Mouse (Mus musculus) limb, embryonic 10.5 days (tissue): ENCODE data around the gene Znhit6. TPM values are rescaled to one million over a fixed set of nuclear protein-coding genes. Genes with fewer than 3 reads are reported as not detected.

Source experiments
- DNase-seq: peaks from one replicate; pipeline ENCODE4 v3.0.0-alpha.2; 2017; ENCODE audit warnings: low spot score
- H3K27ac ChIP-seq: fragments of 300-500 bp; sonication (generic); 2 replicates; pipeline ENCODE4 v1.5.1; 2016; ENCODE audit warnings: mild to moderate bottlenecking
- H3K27me3 ChIP-seq: fragments of 300-500 bp; sonication (generic); 2 replicates; pipeline ENCODE4 v1.6.1; 2016; ENCODE audit warnings: low read depth, mild to moderate bottlenecking; ENCODE audit not compliant: poor library complexity, severe bottlenecking
- H3K36me3 ChIP-seq: fragments of 300-500 bp; sonication (generic); 2 replicates; pipeline ENCODE4 v1.6.1; 2016; ENCODE audit warnings: mild to moderate bottlenecking, moderate library complexity
- H3K4me1 ChIP-seq: fragments of 300-500 bp; sonication (generic); 2 replicates; pipeline ENCODE4 v1.6.1; 2016
- H3K4me3 ChIP-seq: fragments of 300-500 bp; sonication (generic); 2 replicates; pipeline ENCODE4 v1.5.1; 2016; ENCODE audit warnings: mild to moderate bottlenecking, moderate library complexity
- H3K9me3 ChIP-seq: fragments of 300-500 bp; sonication (generic); replicated peaks from 2 replicates; pipeline ENCODE4 v1.6.1; 2016; ENCODE audit warnings: mild to moderate bottlenecking
- WGBS: fragments of 180-500 bp; shearing (Covaris S2); methylation state at CpG from one replicate; pipeline ENCODE4 v1.1.7; 2016; 5-methylcytosine and 5-hydroxymethylcytosine counted together
- polyA plus RNA-seq: library from polyadenylated mRNA; unstranded; fragments of >200 nt; fragmentation: Nextera tagmentation; extraction: Ambion mirVana; gene quantifications from 2 replicates; pipeline ENCODE4 v1.2.1, GENCODE M21; 2016

The Znhit6 gene
- polyA plus RNA-seq: 43.9 and 44.0 TPM in 2 replicates

- H3K27ac ChIP-seq: peak within 1 kb of the TSS; percentile 82
- H3K4me3 ChIP-seq: peak within 1 kb of the TSS; percentile 84
- H3K27me3 ChIP-seq: no peaks in the 10 kb centered on the region
- peaks cover 34% of the 10 kb centered on the region for H3K36me3 ChIP-seq
- peak; percentile 96 for DNase-seq
- peaks cover 13% of the 10 kb centered on the region for H3K4me1 ChIP-seq
- WGBS: 5% methylated on average over 37 of the region's 37 CpGs
- H3K9me3 ChIP-seq: no peaks in the 10 kb centered on the region
Observed at GRCm38 (mm10) chr3:145575743-145576481, at the start of gene Znhit6. Gene Znhit6, plus strand, starts transcription at chr3:145576205.

- Histone ChIP-seq H3K4me1 (no peaks in the 10 kb centered on the region), H3K27ac (no peak overlapping the region)
- WGBS: 96% methylated on average over 1 of the region's 1 CpGs
Observed at GRCm38 (mm10) chr3:145537870-145538269, 38.1 kb upstream of the Znhit6 start.

GRCm38 (mm10) chr3:145548441-145549415 lies 27.3 kb upstream of the Znhit6 start:
- Histone ChIP-seq H3K27me3 (no peaks in the 10 kb centered on the region), H3K9me3 (no peaks in the 10 kb centered on the region), H3K36me3 (no peaks in the 10 kb centered on the region), H3K4me3 (no peak overlapping the region), H3K27ac (no peak overlapping the region), H3K4me1 (no peaks in the 10 kb centered on the region; the same call in 1 of the 2 replicates)
- 86% methylated on average over 10 of the region's 10 CpGs for WGBS
- no peak for DNase-seq

More at GRCm38 (mm10) chr3:145537870-145538269, 38.1 kb upstream of the Znhit6 start:
- Histone ChIP-seq H3K27me3 (no peaks in the 10 kb centered on the region), H3K36me3 (no peaks in the 10 kb centered on the region), H3K9me3 (no peaks in the 10 kb centered on the region), H3K4me3 (no peak overlapping the region)
- DNase-seq: no peak

- H3K4me3 ChIP-seq: no peak overlapping the region
- H3K36me3 ChIP-seq: no peaks in the 10 kb centered on the region
- no peak for DNase-seq
- WGBS: 74% methylated on average over 3 of the region's 3 CpGs
- no peaks in the 10 kb centered on the region; the same call in 1 of the 2 replicates for H3K4me1 ChIP-seq
- no peak overlapping the region for H3K27ac ChIP-seq
- H3K27me3 ChIP-seq: no peaks in the 10 kb centered on the region
- no peaks in the 10 kb centered on the region for H3K9me3 ChIP-seq
Observed at GRCm38 (mm10) chr3:145550216-145550615, 25.8 kb upstream of the Znhit6 start.

GRCm38 (mm10) chr3:145554388-145554787 lies 21.6 kb upstream of the Znhit6 start:
- Histone ChIP-seq H3K9me3 (no peaks in the 10 kb centered on the region), H3K4me1 (peaks cover 12% of the 10 kb centered on the region), H3K27ac (no peak overlapping the region), H3K27me3 (no peaks in the 10 kb centered on the region), H3K4me3 (no peak overlapping the region), H3K36me3 (no peaks in the 10 kb centered on the region)
- WGBS: 80% methylated on average over 2 of the region's 2 CpGs
- DNase-seq: no peak

- no peaks in the 10 kb centered on the region for H3K36me3 ChIP-seq
Observed at GRCm38 (mm10) chr3:145556206-145556605, 19.8 kb upstream of the Znhit6 start.

GRCm38 (mm10) chr3:145559675-145560074 lies 16.3 kb upstream of the Znhit6 start:
- no peak for DNase-seq
- no peaks in the 10 kb centered on the region for H3K9me3 ChIP-seq

More at GRCm38 (mm10) chr3:145556206-145556605, 19.8 kb upstream of the Znhit6 start:
- Histone ChIP-seq H3K27me3 (no peaks in the 10 kb centered on the region), H3K9me3 (no peaks in the 10 kb centered on the region), H3K27ac (no peak overlapping the region), H3K4me3 (no peak overlapping the region), H3K4me1 (peaks cover 12% of the 10 kb centered on the region)
- DNase-seq: no peak
- WGBS: 94% methylated on average over 10 of the region's 10 CpGs

GRCm38 (mm10) chr3:145560117-145560516 lies 15.9 kb upstream of the Znhit6 start:
- Histone ChIP-seq H3K36me3 (no peaks in the 10 kb centered on the region), H3K4me3 (no peak overlapping the region), H3K27me3 (no peaks in the 10 kb centered on the region), H3K9me3 (no peaks in the 10 kb centered on the region), H3K27ac (no peak overlapping the region), H3K4me1 (peaks cover 12% of the 10 kb centered on the region)
- DNase-seq: no peak
- 90% methylated on average over 4 of the region's 4 CpGs for WGBS

More at GRCm38 (mm10) chr3:145559675-145560074, 16.3 kb upstream of the Znhit6 start:
- Histone ChIP-seq H3K4me3 (no peak overlapping the region), H3K27ac (no peak overlapping the region), H3K27me3 (no peaks in the 10 kb centered on the region), H3K36me3 (no peaks in the 10 kb centered on the region), H3K4me1 (peaks cover 12% of the 10 kb centered on the region)
- WGBS: 94% methylated on average over 5 of the region's 5 CpGs

GRCm38 (mm10) chr3:145574468-145574867 lies 1.5 kb upstream of the Znhit6 start:
- Histone ChIP-seq H3K36me3 (peaks cover 20% of the 10 kb centered on the region), H3K27me3 (no peaks in the 10 kb centered on the region), H3K4me3 (no peak overlapping the region), H3K27ac (no peak overlapping the region), H3K4me1 (peaks cover 13% of the 10 kb centered on the region), H3K9me3 (no peaks in the 10 kb centered on the region)
- WGBS: 93% methylated on average over 3 of the region's 3 CpGs
- DNase-seq: no peak

GRCm38 (mm10) chr3:145575340-145575739 lies 665 bp upstream of the Znhit6 start:
- no peak for DNase-seq
- Histone ChIP-seq H3K27me3 (no peaks in the 10 kb centered on the region), H3K4me3 (no peak overlapping the region), H3K36me3 (peaks cover 29% of the 10 kb centered on the region), H3K4me1 (peaks cover 13% of the 10 kb centered on the region), H3K9me3 (no peaks in the 10 kb centered on the region), H3K27ac (peak overlapping the region; percentile 82; the same call in 1 of the 2 replicates)
- WGBS: 88% methylated on average over 7 of the region's 7 CpGs

- no peaks in the 10 kb centered on the region for H3K9me3 ChIP-seq
- H3K27me3 ChIP-seq: no peaks in the 10 kb centered on the region
- WGBS: under 1% methylated on average over 11 of the region's 11 CpGs
- peaks cover 39% of the 10 kb centered on the region for H3K36me3 ChIP-seq
- peaks cover 13% of the 10 kb centered on the region for H3K4me1 ChIP-seq
- peak overlapping the region; percentile 82 for H3K27ac ChIP-seq
- peak overlapping the region; percentile 84 for H3K4me3 ChIP-seq
- peak; percentile 34 for DNase-seq
Observed at GRCm38 (mm10) chr3:145576482-145576822, 447 bp downstream of the Znhit6 start.

- DNase-seq: no peak
- Histone ChIP-seq H3K36me3 (peaks cover 42% of the 10 kb centered on the region), H3K9me3 (no peaks in the 10 kb centered on the region), H3K27ac (peak overlapping the region; percentile 82; the same call in 1 of the 2 replicates), H3K4me3 (peak overlapping the region; percentile 84), H3K27me3 (no peaks in the 10 kb centered on the region), H3K4me1 (peaks cover 13% of the 10 kb centered on the region)
- WGBS: 34% methylated on average over 15 of the region's 15 CpGs
Observed at GRCm38 (mm10) chr3:145576876-145577275, 871 bp downstream of the Znhit6 start.

- 85% methylated on average over 4 of the region's 4 CpGs for WGBS
- peaks cover 92% of the 10 kb centered on the region for H3K36me3 ChIP-seq
- H3K9me3 ChIP-seq: no peaks in the 10 kb centered on the region
- no peaks in the 10 kb centered on the region for H3K4me1 ChIP-seq
- no peak for DNase-seq
- H3K27me3 ChIP-seq: no peaks in the 10 kb centered on the region
- no peak overlapping the region for H3K4me3 ChIP-seq
- H3K27ac ChIP-seq: no peak overlapping the region
Observed at GRCm38 (mm10) chr3:145583043-145583442, 7.0 kb downstream of the Znhit6 start.
